ENCODE assay signal across 18 mouse cellular contexts in genomic region chr17:34650781-34651180, GRCm38 (mm10). TPM values are rescaled to one million over a fixed set of nuclear protein-coding genes. Genes with fewer than 3 reads are reported as not detected.
A peak's percentile ranks its signal among the peaks of the same experiment; 100 is the strongest.
DNase-seq lines count a peak whose midpoint lies in the region; ATAC-seq lines count a peak whose summit lies in the region.
"Had no signal": no experiment of that assay in that cellular context is flagged by ENCODE, and none has a peak within 500 bp of the region (broad histone marks: within the 10 kb centered on the region; RNA-seq: fewer than 3 reads in every experiment).

No protein-coding gene starts in this region.

- H3K36me3 ChIP-seq in forebrain, embryonic 11.5 days (ENCODE audit: control insufficient read depth, insufficient read depth, low read length), result peaks cover 4% of the 10 kb centered on the region; the same call in 1 of the 2 replicates
- peaks cover 20% of the 10 kb centered on the region for H3K36me3 ChIP-seq in forebrain, embryonic 16.5 days (ENCODE audit: control insufficient read depth, insufficient read depth)
- H3K36me3 ChIP-seq in kidney, embryonic 15.5 days, result peaks cover 59% of the 10 kb centered on the region
- peaks cover 78% of the 10 kb centered on the region for H3K36me3 ChIP-seq in limb, embryonic 10.5 days

- H3K4me2 ChIP-seq in forebrain, embryonic 11.5 days (ENCODE audit: low read depth, low read length, severe bottlenecking), result no peak overlapping the region
- H3K4me2 ChIP-seq in forebrain, embryonic 16.5 days (ENCODE audit: low read length), result no peak overlapping the region
- no peak overlapping the region for H3K4me2 ChIP-seq in kidney, embryonic 15.5 days
- H3K4me2 ChIP-seq: heart, embryonic 12.5 days; hindbrain, embryonic 12.5 days had no signal

- WGBS in forebrain, embryonic 11.5 days, result 91% methylated on average over 14 of the region's 14 CpGs
- 92% methylated on average over 14 of the region's 14 CpGs for WGBS in forebrain, embryonic 16.5 days
- WGBS in kidney, embryonic 15.5 days, result 90% methylated on average over 14 of the region's 14 CpGs
- 96% methylated on average over 14 of the region's 14 CpGs for WGBS in limb, embryonic 10.5 days

- ATAC-seq in cerebellum, adult (ENCODE audit: insufficient number of reproducible peaks, low FRiP score, low TSS enrichment), result no peak
- no peak for ATAC-seq in forebrain, embryonic 11.5 days (replicated peaks; ENCODE audit: low FRiP score)
- ATAC-seq in forebrain, embryonic 16.5 days, result no peak
- no peak for ATAC-seq in kidney, embryonic 15.5 days (replicated peaks; ENCODE audit: low FRiP score)
- ATAC-seq: CD4-positive, CD25-positive, alpha-beta regulatory T cell, adult 4 months; forebrain, postnatal 0 days; hindbrain, postnatal 0 days had no signal

- peaks cover 9% of the 10 kb centered on the region for H3K4me1 ChIP-seq in forebrain, embryonic 11.5 days (replicated peaks; ENCODE audit: control insufficient read depth, insufficient read depth, low read length)
- H3K4me1 ChIP-seq in forebrain, embryonic 16.5 days (replicated peaks; ENCODE audit: control insufficient read depth, insufficient read depth, low read length), result peaks cover 18% of the 10 kb centered on the region
- peaks cover 44% of the 10 kb centered on the region for H3K4me1 ChIP-seq in kidney, embryonic 15.5 days
- peaks cover 28% of the 10 kb centered on the region for H3K4me1 ChIP-seq in limb, embryonic 10.5 days

- H3K27me3 ChIP-seq in forebrain, embryonic 11.5 days (ENCODE audit: control insufficient read depth, insufficient read depth, low read length), result no peaks in the 10 kb centered on the region
- no peaks in the 10 kb centered on the region for H3K27me3 ChIP-seq in forebrain, embryonic 16.5 days (replicated peaks; ENCODE audit: control insufficient read depth, insufficient read depth, low read length)
- no peaks in the 10 kb centered on the region for H3K27me3 ChIP-seq in kidney, embryonic 15.5 days
- no peaks in the 10 kb centered on the region for H3K27me3 ChIP-seq in limb, embryonic 10.5 days (ENCODE audit: low read depth, poor library complexity, severe bottlenecking)
- H3K27me3 ChIP-seq: heart, embryonic 12.5 days; hindbrain, embryonic 12.5 days had no signal

- DNase-seq in cerebellum, adult 11-12 months, result peak; percentile 46
- DNase-seq in forebrain, embryonic 11.5 days (ENCODE audit: low spot score), result peak; percentile 45
- DNase-seq in kidney, adult 9 months, result peak; percentile 14
- DNase-seq in limb, embryonic 10.5 days (ENCODE audit: low spot score), result no peak
- DNase-seq: adrenal gland, adult 8-10 months; cerebellum, adult 11 months; forebrain, postnatal 0 days; heart, postnatal 36 days; kidney, adult 11 months had no signal

- no peaks in the 10 kb centered on the region for H3K9me3 ChIP-seq in forebrain, embryonic 11.5 days (ENCODE audit: control insufficient read depth, low read length)
- H3K9me3 ChIP-seq in forebrain, embryonic 16.5 days (ENCODE audit: control insufficient read depth, low read length), result no peaks in the 10 kb centered on the region
- no peaks in the 10 kb centered on the region for H3K9me3 ChIP-seq in kidney, embryonic 15.5 days (replicated peaks)
- H3K9me3 ChIP-seq in limb, embryonic 10.5 days (replicated peaks), result no peaks in the 10 kb centered on the region
- H3K9me3 ChIP-seq: embryonic facial prominence, embryonic 10.5 days; G1E; heart, embryonic 12.5 days; hindbrain, embryonic 12.5 days had no signal

- no peak overlapping the region for H3K4me3 ChIP-seq in forebrain, embryonic 11.5 days (ENCODE audit: low read depth, low read length)
- H3K4me3 ChIP-seq in forebrain, embryonic 16.5 days (replicated peaks; ENCODE audit: low read length), result no peak overlapping the region
- no peak overlapping the region for H3K4me3 ChIP-seq in kidney, embryonic 15.5 days (replicated peaks)
- H3K4me3 ChIP-seq in limb, embryonic 10.5 days, result 0 out of 2 replicates have a peak overlapping the region, but pooled peaks have one; percentile 3
- H3K4me3 ChIP-seq: heart, embryonic 12.5 days; hindbrain, embryonic 12.5 days had no signal

- no peak overlapping the region for H3K27ac ChIP-seq in forebrain, embryonic 11.5 days (ENCODE audit: low read depth, low read length)
- H3K27ac ChIP-seq in forebrain, embryonic 16.5 days (ENCODE audit: low read length), result no peak overlapping the region
- H3K27ac ChIP-seq in kidney, embryonic 15.5 days, result no peak overlapping the region
- no peak overlapping the region for H3K27ac ChIP-seq in limb, embryonic 10.5 days
- H3K27ac ChIP-seq: embryonic facial prominence, embryonic 10.5 days; hindbrain, embryonic 12.5 days; hindbrain, postnatal 0 days had no signal

- H3K9ac ChIP-seq in forebrain, embryonic 11.5 days (ENCODE audit: low read length), result no peak overlapping the region
- no peak overlapping the region for H3K9ac ChIP-seq in forebrain, embryonic 16.5 days (replicated peaks; ENCODE audit: low read depth, low read length)
- H3K9ac ChIP-seq in kidney, embryonic 15.5 days, result no peak overlapping the region
- H3K9ac ChIP-seq: forebrain, postnatal 0 days; heart, embryonic 12.5 days; hindbrain, embryonic 12.5 days had no signal

RNA-seq across cellular contexts. Expression of gene Atf6b, which starts 3.8 kb away (rescaled TPM):
- 79.5 and 82.9 TPM in 2 replicates for polyA plus RNA-seq in forebrain, embryonic 11.5 days (2014; fragmentation: Nextera tagmentation; extraction: Ambion mirVana)
- polyA plus RNA-seq in forebrain, embryonic 16.5 days (2015; fragmentation: Nextera tagmentation; extraction: Ambion mirVana), result 111 and 119 TPM in 2 replicates
- polyA plus RNA-seq in kidney, embryonic 15.5 days (2015; fragmentation: Nextera tagmentation; extraction: Ambion mirVana), result 86.2 and 98.2 TPM in 2 replicates
- polyA plus RNA-seq in limb, embryonic 10.5 days (2016; fragmentation: Nextera tagmentation; extraction: Ambion mirVana), result 101 TPM in 2 replicates

RNA-seq across cellular contexts. Expression of gene Fkbpl, which starts 6.2 kb away (rescaled TPM):
- polyA plus RNA-seq in forebrain, embryonic 11.5 days (2014; fragmentation: Nextera tagmentation; extraction: Ambion mirVana), result 14.5 and 18.2 TPM in 2 replicates
- 14.6 and 16.7 TPM in 2 replicates for polyA plus RNA-seq in forebrain, embryonic 16.5 days (2015; fragmentation: Nextera tagmentation; extraction: Ambion mirVana)
- polyA plus RNA-seq in kidney, embryonic 15.5 days (2015; fragmentation: Nextera tagmentation; extraction: Ambion mirVana), result 17.2 and 18.4 TPM in 2 replicates
- polyA plus RNA-seq in limb, embryonic 10.5 days (2016; fragmentation: Nextera tagmentation; extraction: Ambion mirVana), result 17.9 and 18.9 TPM in 2 replicates

RNA-seq across cellular contexts. Expression of gene Tnxb, which starts 19.6 kb away (rescaled TPM):
- polyA plus RNA-seq in forebrain, embryonic 11.5 days (2014; fragmentation: Nextera tagmentation; extraction: Ambion mirVana), result 0.03 TPM in 1 of 2 replicates, not detected in the other
- 0.08 and 0.09 TPM in 2 replicates for polyA plus RNA-seq in forebrain, embryonic 16.5 days (2015; fragmentation: Nextera tagmentation; extraction: Ambion mirVana)
- 0.35 and 0.75 TPM in 2 replicates for polyA plus RNA-seq in kidney, embryonic 15.5 days (2015; fragmentation: Nextera tagmentation; extraction: Ambion mirVana)
- polyA plus RNA-seq in limb, embryonic 10.5 days (2016; fragmentation: Nextera tagmentation; extraction: Ambion mirVana), result not detected in 2 replicates
- polyA plus RNA-seq: CD4-positive, CD25-positive, alpha-beta regulatory T cell, adult 4 months; embryonic facial prominence, embryonic 10.5 days; G1E had no signal

RNA-seq across cellular contexts. Expression of gene Prrt1, which starts 21.4 kb away (rescaled TPM):
- polyA plus RNA-seq in forebrain, embryonic 11.5 days (2014; fragmentation: Nextera tagmentation; extraction: Ambion mirVana), result 2.4 and 2.7 TPM in 2 replicates
- 5.0 and 10.4 TPM in 2 replicates for polyA plus RNA-seq in forebrain, embryonic 16.5 days (2015; fragmentation: Nextera tagmentation; extraction: Ambion mirVana)
- 0.24 and 0.35 TPM in 2 replicates for polyA plus RNA-seq in kidney, embryonic 15.5 days (2015; fragmentation: Nextera tagmentation; extraction: Ambion mirVana)
- polyA plus RNA-seq in limb, embryonic 10.5 days (2016; fragmentation: Nextera tagmentation; extraction: Ambion mirVana), result 0.08 TPM in 1 of 2 replicates, not detected in the other
- polyA plus RNA-seq: G1E; heart, embryonic 12.5 days had no signal

RNA-seq across cellular contexts. Expression of gene Ppt2, which starts 22.5 kb away (rescaled TPM):
- polyA plus RNA-seq in forebrain, embryonic 11.5 days (2014; fragmentation: Nextera tagmentation; extraction: Ambion mirVana), result 26.4 and 29.0 TPM in 2 replicates
- 16.2 and 17.7 TPM in 2 replicates for polyA plus RNA-seq in forebrain, embryonic 16.5 days (2015; fragmentation: Nextera tagmentation; extraction: Ambion mirVana)
- 36.5 and 39.1 TPM in 2 replicates for polyA plus RNA-seq in kidney, embryonic 15.5 days (2015; fragmentation: Nextera tagmentation; extraction: Ambion mirVana)
- polyA plus RNA-seq in limb, embryonic 10.5 days (2016; fragmentation: Nextera tagmentation; extraction: Ambion mirVana), result 21.0 and 21.6 TPM in 2 replicates
